Mouse (Mus musculus): ENCODE results near the gene Rab37. TPM values are rescaled to one million over a fixed set of nuclear protein-coding genes. Genes with fewer than 3 reads are reported as not detected.

Rab37 gene
- polyA plus RNA-seq, 1 experiment, result 0.02 TPM

- Histone ChIP-seq H3K79me2 (ENCODE audit: control insufficient read depth, insufficient read depth) (no peaks in the 10 kb centered on the region), H3K36me3 (ENCODE audit: control insufficient read depth, insufficient read depth) (no peaks in the 10 kb centered on the region), H3ac (ENCODE audit: control insufficient read depth, insufficient read length) (no peak overlapping the region), H3K27me3 (ENCODE audit: control insufficient read depth, insufficient read depth, insufficient read length) (no peaks in the 10 kb centered on the region), H3K4me3 (no peak overlapping the region), H3K4me2 (ENCODE audit: low read depth) (no peak overlapping the region)
- TF ChIP-seq POLR2AphosphoS2 (IDR thresholded peaks at IDR 0.05; ENCODE audit: insufficient read length, low read depth), result no peak
- no peak for TF ChIP-seq USF1 (IDR thresholded peaks at IDR 0.05; ENCODE audit: low read depth)
- no peak for TF ChIP-seq SRF (IDR thresholded peaks at IDR 0.05; ENCODE audit: control insufficient read depth, insufficient read length, low read depth)
Observed at GRCm38 (mm10) chr11:115054537-115054936, 36.7 kb upstream of the Rab37 start.

- Histone ChIP-seq H3ac (ENCODE audit: control insufficient read depth, insufficient read length) (no peak overlapping the region), H3K79me2 (ENCODE audit: control insufficient read depth, insufficient read depth) (no peaks in the 10 kb centered on the region), H3K4me3 (no peak overlapping the region), H3K27me3 (ENCODE audit: control insufficient read depth, insufficient read depth, insufficient read length) (no peaks in the 10 kb centered on the region), H3K4me2 (ENCODE audit: low read depth) (no peak overlapping the region), H3K36me3 (ENCODE audit: control insufficient read depth, insufficient read depth) (no peaks in the 10 kb centered on the region)
- TF ChIP-seq POLR2A (IDR thresholded peaks at IDR 0.05; ENCODE audit: insufficient read length, low read depth) (no peak), MYOD1 (IDR thresholded peaks at IDR 0.05; ENCODE audit: control insufficient read depth in 1 of 3, insufficient read length in 2 of 3, low read depth in 2 of 3) (no peak), USF1 (IDR thresholded peaks at IDR 0.05; ENCODE audit: low read depth) (no peak), REST (IDR thresholded peaks at IDR 0.05; ENCODE audit: insufficient read depth, insufficient read length) (no peak), MAX (IDR thresholded peaks at IDR 0.05; ENCODE audit: low read depth) (no peak), CEBPB (IDR thresholded peaks at IDR 0.05; ENCODE audit: insufficient read depth, poor library complexity, severe bottlenecking) (no peak), E2F4 (IDR thresholded peaks at IDR 0.05; ENCODE audit: insufficient read depth) (no peak), TCF3 (IDR thresholded peaks at IDR 0.05; ENCODE audit: insufficient read length, low read depth) (no peak), POLR2AphosphoS2 (IDR thresholded peaks at IDR 0.05; ENCODE audit: insufficient read length, low read depth) (no peak), SRF (IDR thresholded peaks at IDR 0.05; ENCODE audit: control insufficient read depth, insufficient read length, low read depth) (no peak)
Observed at GRCm38 (mm10) chr11:115058701-115059100, 32.5 kb upstream of the Rab37 start.

GRCm38 (mm10) chr11:115059797-115060196 is 31.4 kb upstream of the Rab37 start:
- H3K4me3 ChIP-seq, result no peak overlapping the region
- H3ac ChIP-seq (ENCODE audit: control insufficient read depth, insufficient read length), result no peak overlapping the region
- H3K4me2 ChIP-seq (ENCODE audit: low read depth), result no peak overlapping the region
- TF ChIP-seq USF1 (IDR thresholded peaks at IDR 0.05; ENCODE audit: low read depth), result no peak
- no peak for TF ChIP-seq POLR2A (IDR thresholded peaks at IDR 0.05; ENCODE audit: insufficient read length, low read depth)
- no peak for TF ChIP-seq TCF12 (IDR thresholded peaks at IDR 0.05; ENCODE audit: insufficient read depth, poor library complexity, severe bottlenecking)
- TF ChIP-seq E2F4 (IDR thresholded peaks at IDR 0.05; ENCODE audit: insufficient read depth), result no peak
- no peak for TF ChIP-seq MYOD1 (IDR thresholded peaks at IDR 0.05; ENCODE audit: control insufficient read depth in 1 of 3, insufficient read length in 2 of 3, low read depth in 2 of 3)
- no peaks in the 10 kb centered on the region for H3K79me2 ChIP-seq (ENCODE audit: control insufficient read depth, insufficient read depth)
- H3K27me3 ChIP-seq (ENCODE audit: control insufficient read depth, insufficient read depth, insufficient read length), result no peaks in the 10 kb centered on the region
- H3K36me3 ChIP-seq (ENCODE audit: control insufficient read depth, insufficient read depth), result no peaks in the 10 kb centered on the region

GRCm38 (mm10) chr11:115062077-115062476 is 29.2 kb upstream of the Rab37 start, which contains the start of gene Cd300e:
Gene Cd300e, minus strand, starts transcription at chr11:115062177.
- Histone ChIP-seq H3K4me3 (no peak within 1 kb of the TSS), H3K79me2 (ENCODE audit: control insufficient read depth, insufficient read depth) (no peaks in the 10 kb centered on the region), H3K36me3 (ENCODE audit: control insufficient read depth, insufficient read depth) (no peaks in the 10 kb centered on the region), H3ac (ENCODE audit: control insufficient read depth, insufficient read length) (no peak within 1 kb of the TSS), H3K4me2 (ENCODE audit: low read depth) (no peak within 1 kb of the TSS), H3K27me3 (ENCODE audit: control insufficient read depth, insufficient read depth, insufficient read length) (no peaks in the 10 kb centered on the region)
- TF ChIP-seq MYOG (IDR thresholded peaks at IDR 0.05; ENCODE audit: control insufficient read depth in 1 of 3, insufficient read depth in 1 of 3, insufficient read length in 2 of 3, low read depth in 2 of 3) (no peak), TCF12 (IDR thresholded peaks at IDR 0.05; ENCODE audit: insufficient read depth, poor library complexity, severe bottlenecking) (no peak), TCF3 (IDR thresholded peaks at IDR 0.05; ENCODE audit: insufficient read length, low read depth) (no peak), MYOD1 (IDR thresholded peaks at IDR 0.05; ENCODE audit: control insufficient read depth in 1 of 3, insufficient read length in 2 of 3, low read depth in 2 of 3) (no peak), REST (IDR thresholded peaks at IDR 0.05; ENCODE audit: insufficient read depth, insufficient read length) (no peak), POLR2A (IDR thresholded peaks at IDR 0.05; ENCODE audit: insufficient read length, low read depth) (no peak), E2F4 (IDR thresholded peaks at IDR 0.05; ENCODE audit: insufficient read depth) (no peak), USF1 (IDR thresholded peaks at IDR 0.05; ENCODE audit: low read depth) (no peak), CEBPB (IDR thresholded peaks at IDR 0.05; ENCODE audit: insufficient read depth, poor library complexity, severe bottlenecking) (no peak), POLR2AphosphoS2 (IDR thresholded peaks at IDR 0.05; ENCODE audit: insufficient read length, low read depth) (no peak), SRF (IDR thresholded peaks at IDR 0.05; ENCODE audit: control insufficient read depth, insufficient read length, low read depth) (no peak), MAX (IDR thresholded peaks at IDR 0.05; ENCODE audit: low read depth) (no peak)

- no peak overlapping the region for H3K4me3 ChIP-seq
- no peak for TF ChIP-seq POLR2A (IDR thresholded peaks at IDR 0.05; ENCODE audit: insufficient read length, low read depth)
- TF ChIP-seq MAX (IDR thresholded peaks at IDR 0.05; ENCODE audit: low read depth), result no peak
- TF ChIP-seq TCF3 (IDR thresholded peaks at IDR 0.05; ENCODE audit: insufficient read length, low read depth), result no peak
- TF ChIP-seq REST (IDR thresholded peaks at IDR 0.05; ENCODE audit: insufficient read depth, insufficient read length), result no peak
- TF ChIP-seq USF1 (IDR thresholded peaks at IDR 0.05; ENCODE audit: low read depth), result no peak
- TF ChIP-seq MYOG (IDR thresholded peaks at IDR 0.05; ENCODE audit: control insufficient read depth in 1 of 3, insufficient read depth in 1 of 3, insufficient read length in 2 of 3, low read depth in 2 of 3), result no peak
- TF ChIP-seq POLR2AphosphoS2 (IDR thresholded peaks at IDR 0.05; ENCODE audit: insufficient read length, low read depth), result no peak
- no peaks in the 10 kb centered on the region for H3K36me3 ChIP-seq (ENCODE audit: control insufficient read depth, insufficient read depth)
- H3K4me2 ChIP-seq (ENCODE audit: low read depth), result no peak overlapping the region
- H3K27me3 ChIP-seq (ENCODE audit: control insufficient read depth, insufficient read depth, insufficient read length), result no peaks in the 10 kb centered on the region
- no peak overlapping the region for H3ac ChIP-seq (ENCODE audit: control insufficient read depth, insufficient read length)
- no peaks in the 10 kb centered on the region for H3K79me2 ChIP-seq (ENCODE audit: control insufficient read depth, insufficient read depth)
Observed at GRCm38 (mm10) chr11:115066768-115067167, 24.5 kb upstream of the Rab37 start.

Measured in myocyte (in vitro differentiated cells).